Mouse (Mus musculus): ENCODE results near the gene Abcc3. TPM values are rescaled to one million over a fixed set of nuclear protein-coding genes. Genes with fewer than 3 reads are reported as not detected.
A peak's percentile ranks its signal among the peaks of the same experiment; 100 is the strongest.

Gene Abcc3
- total and polyA plus RNA-seq, 2 experiments from 2014 or later, result 0.97 to 1.1 TPM

- Histone ChIP-seq H3K36me3 (ENCODE audit: insufficient read depth) (peaks cover 26% of the 10 kb centered on the region; the same call in 1 of the 2 replicates), H3K4me2 (ENCODE audit: low read depth) (no peak overlapping the region), H3K9me3 (ENCODE audit: low read length) (no peaks in the 10 kb centered on the region), H3K27me3 (ENCODE audit: insufficient read depth, low read length) (no peaks in the 10 kb centered on the region), H3K4me3 (ENCODE audit: low read depth, low read length) (no peak overlapping the region), H3K4me1 (ENCODE audit: insufficient read depth) (0 out of 2 replicates have a peak, but pooled peaks cover 3% of the 10 kb centered on the region), H3K9ac (0 out of 2 replicates have a peak overlapping the region, but pooled peaks have one; percentile 33), H3K27ac (ENCODE audit: low read depth, low read length) (no peak overlapping the region)
- no peak for DNase-seq
- ATAC-seq, result no peak
- 64% methylated on average over 5 of the region's 5 CpGs for WGBS
- no peak for TF ChIP-seq CTCF (IDR thresholded peaks at IDR 0.05; ENCODE audit: low read depth)
Measured at GRCm38 (mm10) chr11:94425215-94425614, 32.4 kb upstream of the Abcc3 start.

GRCm38 (mm10) chr11:94424380-94424779, 31.6 kb upstream of the Abcc3 start:
- Histone ChIP-seq H3K9ac (no peak overlapping the region), H3K27ac (ENCODE audit: low read depth, low read length) (no peak overlapping the region), H3K9me3 (ENCODE audit: low read length) (no peaks in the 10 kb centered on the region), H3K4me1 (ENCODE audit: insufficient read depth) (0 out of 2 replicates have a peak, but pooled peaks cover 3% of the 10 kb centered on the region), H3K27me3 (ENCODE audit: insufficient read depth, low read length) (no peaks in the 10 kb centered on the region), H3K4me3 (ENCODE audit: low read depth, low read length) (no peak overlapping the region), H3K4me2 (ENCODE audit: low read depth) (no peak overlapping the region), H3K36me3 (ENCODE audit: insufficient read depth) (peaks cover 18% of the 10 kb centered on the region; the same call in 1 of the 2 replicates)
- 53% methylated on average over 15 of the region's 15 CpGs for WGBS
- no peak for TF ChIP-seq CTCF (IDR thresholded peaks at IDR 0.05; ENCODE audit: low read depth)
- DNase-seq (peak; percentile 38), ATAC-seq (peak; percentile 25; the same call in 1 of the 2 replicates)

GRCm38 (mm10) chr11:94423855-94424254, 31.1 kb upstream of the Abcc3 start:
- Histone ChIP-seq H3K4me3 (ENCODE audit: low read depth, low read length) (no peak overlapping the region), H3K27ac (ENCODE audit: low read depth, low read length) (no peak overlapping the region), H3K36me3 (ENCODE audit: insufficient read depth) (peaks cover 20% of the 10 kb centered on the region; the same call in 1 of the 2 replicates), H3K27me3 (ENCODE audit: insufficient read depth, low read length) (no peaks in the 10 kb centered on the region), H3K4me1 (ENCODE audit: insufficient read depth) (0 out of 2 replicates have a peak, but pooled peaks cover 3% of the 10 kb centered on the region), H3K4me2 (ENCODE audit: low read depth) (no peak overlapping the region), H3K9ac (no peak overlapping the region), H3K9me3 (ENCODE audit: low read length) (no peaks in the 10 kb centered on the region)
- TF ChIP-seq CTCF (IDR thresholded peaks at IDR 0.05; ENCODE audit: low read depth), result no peak
- DNase-seq, result no peak
- WGBS, result 55% methylated on average over 5 of the region's 5 CpGs
- ATAC-seq, result peak; percentile 25

- Histone ChIP-seq H3K36me3 (ENCODE audit: insufficient read depth) (peaks cover 34% of the 10 kb centered on the region), H3K4me3 (ENCODE audit: low read depth, low read length) (no peak overlapping the region), H3K27me3 (ENCODE audit: insufficient read depth, low read length) (no peaks in the 10 kb centered on the region), H3K4me2 (ENCODE audit: low read depth) (no peak overlapping the region), H3K27ac (ENCODE audit: low read depth, low read length) (no peak overlapping the region), H3K9ac (no peak overlapping the region), H3K9me3 (ENCODE audit: low read length) (no peaks in the 10 kb centered on the region), H3K4me1 (ENCODE audit: insufficient read depth) (0 out of 2 replicates have a peak, but pooled peaks cover 3% of the 10 kb centered on the region)
- ATAC-seq (no peak), DNase-seq (no peak)
- WGBS, result 66% methylated on average over 6 of the region's 6 CpGs
- TF ChIP-seq CTCF (IDR thresholded peaks at IDR 0.05; ENCODE audit: low read depth), result no peak
Measured at GRCm38 (mm10) chr11:94420991-94421390, 28.2 kb upstream of the Abcc3 start.

GRCm38 (mm10) chr11:94420325-94420724, 27.5 kb upstream of the Abcc3 start:
- Histone ChIP-seq H3K27ac (ENCODE audit: low read depth, low read length) (no peak overlapping the region), H3K4me1 (ENCODE audit: insufficient read depth) (0 out of 2 replicates have a peak, but pooled peaks cover 3% of the 10 kb centered on the region), H3K9me3 (ENCODE audit: low read length) (no peaks in the 10 kb centered on the region), H3K36me3 (ENCODE audit: insufficient read depth) (peaks cover 35% of the 10 kb centered on the region), H3K4me3 (ENCODE audit: low read depth, low read length) (no peak overlapping the region), H3K4me2 (ENCODE audit: low read depth) (no peak overlapping the region), H3K9ac (no peak overlapping the region), H3K27me3 (ENCODE audit: insufficient read depth, low read length) (no peaks in the 10 kb centered on the region)
- DNase-seq (peak; percentile 65), ATAC-seq (peak; percentile 21; the same call in 1 of the 2 replicates)
- peak; percentile 74 for TF ChIP-seq CTCF (IDR thresholded peaks at IDR 0.05; ENCODE audit: low read depth)
- 19% methylated on average over 7 of the region's 7 CpGs for WGBS

GRCm38 (mm10) chr11:94419004-94419727, 26.4 kb upstream of the Abcc3 start:
- ATAC-seq (no peak), DNase-seq (no peak)
- H3K9me3 ChIP-seq (ENCODE audit: low read length), result no peaks in the 10 kb centered on the region
- H3K27ac ChIP-seq (ENCODE audit: low read depth, low read length), result no peak overlapping the region
- H3K4me2 ChIP-seq (ENCODE audit: low read depth), result no peak overlapping the region
- H3K9ac ChIP-seq, result no peak overlapping the region
- WGBS, result 57% methylated on average over 10 of the region's 10 CpGs
- no peak for TF ChIP-seq CTCF (IDR thresholded peaks at IDR 0.05; ENCODE audit: low read depth)
- no peaks in the 10 kb centered on the region for H3K27me3 ChIP-seq (ENCODE audit: insufficient read depth, low read length)
- H3K4me3 ChIP-seq (ENCODE audit: low read depth, low read length), result no peak overlapping the region
- peaks cover 8% of the 10 kb centered on the region for H3K4me1 ChIP-seq (ENCODE audit: insufficient read depth)
- H3K36me3 ChIP-seq (ENCODE audit: insufficient read depth), result peaks cover 33% of the 10 kb centered on the region

- Histone ChIP-seq H3K9ac (no peak overlapping the region), H3K36me3 (ENCODE audit: insufficient read depth) (peaks cover 30% of the 10 kb centered on the region), H3K4me3 (ENCODE audit: low read depth, low read length) (no peak overlapping the region), H3K27me3 (ENCODE audit: insufficient read depth, low read length) (no peaks in the 10 kb centered on the region), H3K9me3 (ENCODE audit: low read length) (no peaks in the 10 kb centered on the region), H3K27ac (ENCODE audit: low read depth, low read length) (peak overlapping the region; percentile 79), H3K4me2 (ENCODE audit: low read depth) (peak overlapping the region; percentile 18), H3K4me1 (ENCODE audit: insufficient read depth) (peaks cover 12% of the 10 kb centered on the region)
- TF ChIP-seq CTCF (IDR thresholded peaks at IDR 0.05; ENCODE audit: low read depth), result no peak
- WGBS, result 41% methylated on average over 4 of the region's 4 CpGs
- DNase-seq (no peak), ATAC-seq (peak; percentile 8; the same call in 1 of the 2 replicates)
Measured at GRCm38 (mm10) chr11:94414042-94414441, 21.2 kb upstream of the Abcc3 start.
